Mouse (Mus musculus): ENCODE measurements around the gene Wdr26. TPM values are rescaled to one million over a fixed set of nuclear protein-coding genes. Genes with fewer than 3 reads are reported as not detected.

The Wdr26 gene
- polyA plus RNA-seq, 1 experiment from 2014 or later, result 49.8 TPM

GRCm38 (mm10) chr1:181210147-181210546 is 1.7 kb downstream of the Wdr26 start:
- no peaks in the 10 kb centered on the region for H3K27me3 ChIP-seq (ENCODE audit: control insufficient read depth, insufficient read depth, low read length)
- ATAC-seq (ENCODE audit: low FRiP score), result no peak
- H3K27ac ChIP-seq, result peak overlapping the region; percentile 93; the same call in 1 of the 2 replicates
- H3K4me1 ChIP-seq (replicated peaks; ENCODE audit: control insufficient read depth, insufficient read depth, low read length), result peaks cover 23% of the 10 kb centered on the region
- H3K9me3 ChIP-seq (ENCODE audit: control insufficient read depth, low read length), result no peaks in the 10 kb centered on the region
- peak overlapping the region; percentile 85 for H3K4me2 ChIP-seq (replicated peaks)
- no peak for DNase-seq (ENCODE audit: low spot score)
- peaks cover 29% of the 10 kb centered on the region for H3K36me3 ChIP-seq (replicated peaks; ENCODE audit: control insufficient read depth, insufficient read depth)
- H3K4me3 ChIP-seq (replicated peaks; ENCODE audit: low read length), result peak overlapping the region; percentile 99
- peak overlapping the region; percentile 98 for H3K9ac ChIP-seq
- 19% methylated on average over 4 of the region's 4 CpGs for WGBS

GRCm38 (mm10) chr1:181199446-181199845 is 12.4 kb downstream of the Wdr26 start:
- no peaks in the 10 kb centered on the region for H3K27me3 ChIP-seq (ENCODE audit: control insufficient read depth, insufficient read depth, low read length)
- H3K4me1 ChIP-seq (replicated peaks; ENCODE audit: control insufficient read depth, insufficient read depth, low read length), result no peaks in the 10 kb centered on the region
- no peak overlapping the region for H3K27ac ChIP-seq
- no peak for DNase-seq (ENCODE audit: low spot score)
- H3K36me3 ChIP-seq (replicated peaks; ENCODE audit: control insufficient read depth, insufficient read depth), result peaks cover 90% of the 10 kb centered on the region
- H3K9me3 ChIP-seq (ENCODE audit: control insufficient read depth, low read length), result no peaks in the 10 kb centered on the region
- no peak overlapping the region for H3K4me2 ChIP-seq (replicated peaks)
- no peak for ATAC-seq (ENCODE audit: low FRiP score)
- H3K4me3 ChIP-seq (replicated peaks; ENCODE audit: low read length), result no peak overlapping the region
- no peak overlapping the region for H3K9ac ChIP-seq
- 91% methylated on average over 4 of the region's 4 CpGs for WGBS

DNA sequence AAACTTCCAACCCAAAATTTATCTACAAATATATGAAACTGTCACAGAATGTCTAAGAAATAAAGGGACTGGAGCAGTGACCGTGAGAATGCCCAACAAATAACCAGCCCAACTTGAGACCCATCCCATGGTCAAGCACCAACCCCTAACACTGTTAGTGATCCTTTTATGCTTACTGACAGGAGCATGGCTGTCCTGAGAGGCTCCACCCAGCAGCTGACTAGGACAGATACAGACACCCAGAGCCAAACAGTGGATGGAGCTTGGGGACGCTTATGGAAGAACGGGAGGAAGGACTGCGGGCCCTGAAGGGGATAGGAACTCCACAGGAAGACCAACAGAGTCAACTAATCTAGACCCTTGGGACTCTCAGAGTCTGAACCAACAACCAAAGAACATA is 22.9 kb downstream of the Wdr26 start:
- Histone ChIP-seq H3K9me3 (ENCODE audit: control insufficient read depth, low read length) (no peaks in the 10 kb centered on the region), H3K27ac (no peak overlapping the region), H3K4me1 (replicated peaks; ENCODE audit: control insufficient read depth, insufficient read depth, low read length) (no peaks in the 10 kb centered on the region), H3K9ac (no peak overlapping the region), H3K36me3 (replicated peaks; ENCODE audit: control insufficient read depth, insufficient read depth) (peaks cover 94% of the 10 kb centered on the region), H3K4me2 (replicated peaks) (no peak overlapping the region), H3K27me3 (ENCODE audit: control insufficient read depth, insufficient read depth, low read length) (no peaks in the 10 kb centered on the region), H3K4me3 (replicated peaks; ENCODE audit: low read length) (no peak overlapping the region)
- 97% methylated on average over 4 of the region's 4 CpGs for WGBS
- no peak for ATAC-seq (ENCODE audit: low FRiP score)
- DNase-seq (ENCODE audit: low spot score), result no peak

DNA sequence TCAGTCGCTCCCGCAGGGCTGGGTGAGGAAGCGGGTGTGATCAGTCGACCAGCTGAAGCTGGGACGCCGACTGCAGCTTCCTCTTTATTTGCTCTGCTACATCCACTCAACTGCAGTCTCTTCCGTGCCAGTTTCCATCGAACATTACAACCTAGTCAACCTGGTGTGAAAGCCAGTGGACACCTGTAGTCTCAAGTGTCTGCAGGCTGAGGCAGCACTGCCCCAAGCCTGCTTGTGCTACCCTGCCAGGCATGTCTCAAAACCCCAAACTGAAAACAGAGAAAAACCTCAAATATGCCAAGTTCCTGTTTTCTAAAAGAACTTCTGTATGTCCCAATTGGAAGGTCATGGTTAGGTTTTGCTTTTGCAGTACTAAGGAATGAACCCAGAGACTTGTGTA is 41.6 kb downstream of the Wdr26 start:
- Histone ChIP-seq H3K27ac (no peak overlapping the region), H3K9me3 (ENCODE audit: control insufficient read depth, low read length) (no peaks in the 10 kb centered on the region), H3K36me3 (replicated peaks; ENCODE audit: control insufficient read depth, insufficient read depth) (peaks cover 59% of the 10 kb centered on the region), H3K4me1 (replicated peaks; ENCODE audit: control insufficient read depth, insufficient read depth, low read length) (no peaks in the 10 kb centered on the region), H3K9ac (no peak overlapping the region), H3K4me3 (replicated peaks; ENCODE audit: low read length) (no peak overlapping the region), H3K27me3 (ENCODE audit: control insufficient read depth, insufficient read depth, low read length) (no peaks in the 10 kb centered on the region), H3K4me2 (replicated peaks) (no peak overlapping the region)
- DNase-seq (ENCODE audit: low spot score) (no peak), ATAC-seq (ENCODE audit: low FRiP score) (no peak)
- 92% methylated on average over 8 of the region's 8 CpGs for WGBS

GRCm38 (mm10) chr1:181168377-181168776 is 43.4 kb downstream of the Wdr26 start:
- 81% methylated on average over 3 of the region's 3 CpGs for WGBS

GRCm38 (mm10) chr1:181167816-181168215 is 44.0 kb downstream of the Wdr26 start:
- 80% methylated on average over 2 of the region's 2 CpGs for WGBS
- Histone ChIP-seq H3K27ac (no peak overlapping the region), H3K4me1 (replicated peaks; ENCODE audit: control insufficient read depth, insufficient read depth, low read length) (no peaks in the 10 kb centered on the region), H3K9ac (no peak overlapping the region), H3K9me3 (ENCODE audit: control insufficient read depth, low read length) (no peaks in the 10 kb centered on the region), H3K36me3 (replicated peaks; ENCODE audit: control insufficient read depth, insufficient read depth) (peaks cover 70% of the 10 kb centered on the region), H3K4me3 (replicated peaks; ENCODE audit: low read length) (no peak overlapping the region), H3K4me2 (replicated peaks) (no peak overlapping the region), H3K27me3 (ENCODE audit: control insufficient read depth, insufficient read depth, low read length) (no peaks in the 10 kb centered on the region)
- DNase-seq (ENCODE audit: low spot score) (no peak), ATAC-seq (ENCODE audit: low FRiP score) (no peak)

More at GRCm38 (mm10) chr1:181168377-181168776, 43.4 kb downstream of the Wdr26 start:
- no peak for DNase-seq (ENCODE audit: low spot score)
- Histone ChIP-seq H3K4me2 (replicated peaks) (no peak overlapping the region), H3K27ac (no peak overlapping the region), H3K36me3 (replicated peaks; ENCODE audit: control insufficient read depth, insufficient read depth) (peaks cover 66% of the 10 kb centered on the region), H3K4me3 (replicated peaks; ENCODE audit: low read length) (no peak overlapping the region), H3K9ac (no peak overlapping the region), H3K27me3 (ENCODE audit: control insufficient read depth, insufficient read depth, low read length) (no peaks in the 10 kb centered on the region), H3K4me1 (replicated peaks; ENCODE audit: control insufficient read depth, insufficient read depth, low read length) (no peaks in the 10 kb centered on the region), H3K9me3 (ENCODE audit: control insufficient read depth, low read length) (no peaks in the 10 kb centered on the region)
- ATAC-seq (ENCODE audit: low FRiP score), result no peak

DNA sequence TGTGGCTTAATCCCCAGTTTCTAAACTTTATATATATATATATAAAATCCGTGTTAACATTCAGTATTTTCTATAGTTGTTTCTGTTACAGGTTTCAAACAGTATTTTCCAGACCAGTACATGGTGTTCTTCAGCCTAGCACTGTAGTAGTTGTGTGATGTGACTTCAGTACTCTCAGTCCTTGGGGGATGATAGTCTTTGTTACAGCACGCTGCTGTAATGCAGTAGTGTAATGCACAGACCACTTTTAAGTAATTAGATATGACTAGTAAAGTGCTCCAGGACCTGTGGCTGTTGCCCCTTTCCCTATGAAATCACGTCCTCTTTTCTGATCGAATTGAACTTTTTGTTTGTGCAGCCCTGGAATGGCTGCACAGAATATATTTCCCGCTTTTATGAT is 60.3 kb downstream of the Wdr26 start:
- Histone ChIP-seq H3K4me1 (replicated peaks; ENCODE audit: control insufficient read depth, insufficient read depth, low read length) (peaks cover 18% of the 10 kb centered on the region), H3K9ac (peak overlapping the region; percentile 92), H3K4me3 (replicated peaks; ENCODE audit: low read length) (peak overlapping the region; percentile 84), H3K27me3 (ENCODE audit: control insufficient read depth, insufficient read depth, low read length) (no peaks in the 10 kb centered on the region), H3K27ac (peak overlapping the region; percentile 84; the same call in 1 of the 2 replicates), H3K36me3 (replicated peaks; ENCODE audit: control insufficient read depth, insufficient read depth) (peaks cover 17% of the 10 kb centered on the region), H3K9me3 (ENCODE audit: control insufficient read depth, low read length) (no peaks in the 10 kb centered on the region), H3K4me2 (replicated peaks) (peak overlapping the region; percentile 77)
- WGBS, result 44% methylated on average over 5 of the region's 5 CpGs
- no peak for ATAC-seq (ENCODE audit: low FRiP score)
- DNase-seq (ENCODE audit: low spot score), result no peak

DNA sequence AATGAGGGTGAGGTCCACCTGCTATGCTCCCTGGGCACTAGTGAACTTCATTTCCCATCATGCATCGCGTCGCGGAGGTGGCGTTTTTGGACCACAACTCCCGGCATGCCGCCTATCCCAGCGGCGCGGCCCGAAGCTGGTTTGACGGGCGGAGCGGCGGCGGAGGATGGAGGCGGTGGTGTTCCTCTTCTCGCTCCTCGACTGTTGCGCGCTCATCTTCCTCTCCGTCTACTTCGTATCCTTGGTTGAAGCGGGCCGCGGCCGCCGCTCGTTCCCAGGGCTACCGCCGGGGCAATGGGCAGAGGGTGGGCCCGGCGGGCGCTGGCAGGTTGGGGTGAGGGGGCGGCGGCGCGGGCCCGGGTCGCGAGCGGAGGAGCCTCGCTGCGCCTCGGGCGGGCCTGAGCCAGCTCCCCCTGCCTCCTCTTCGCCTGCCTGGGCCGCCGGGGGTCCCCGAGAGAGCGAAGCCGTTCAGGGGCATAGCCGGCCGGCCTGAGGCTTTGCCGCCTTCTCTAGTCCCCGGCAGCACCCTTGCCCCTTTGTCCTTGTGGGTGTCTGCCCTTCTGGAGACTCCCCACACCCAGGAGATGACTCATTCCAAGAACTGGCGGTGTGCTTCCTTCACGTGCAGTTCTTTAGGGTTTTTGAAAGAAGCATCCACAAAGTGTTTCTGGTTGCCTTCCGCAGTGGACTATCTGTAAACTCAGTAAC is 60.8 kb downstream of the Wdr26 start:
- Histone ChIP-seq H3K36me3 (replicated peaks; ENCODE audit: control insufficient read depth, insufficient read depth) (peaks cover 13% of the 10 kb centered on the region), H3K27ac (peak overlapping the region; percentile 84), H3K9ac (peak overlapping the region; percentile 92), H3K27me3 (ENCODE audit: control insufficient read depth, insufficient read depth, low read length) (no peaks in the 10 kb centered on the region), H3K9me3 (ENCODE audit: control insufficient read depth, low read length) (no peaks in the 10 kb centered on the region), H3K4me1 (replicated peaks; ENCODE audit: control insufficient read depth, insufficient read depth, low read length) (peaks cover 18% of the 10 kb centered on the region), H3K4me2 (replicated peaks) (peak overlapping the region; percentile 77), H3K4me3 (replicated peaks; ENCODE audit: low read length) (peak overlapping the region; percentile 84)
- DNase-seq (ENCODE audit: low spot score), result peak; percentile 95
- peak; percentile 90 for ATAC-seq (ENCODE audit: low FRiP score)
- WGBS, result under 1% methylated on average over 59 of the region's 59 CpGs

DNA sequence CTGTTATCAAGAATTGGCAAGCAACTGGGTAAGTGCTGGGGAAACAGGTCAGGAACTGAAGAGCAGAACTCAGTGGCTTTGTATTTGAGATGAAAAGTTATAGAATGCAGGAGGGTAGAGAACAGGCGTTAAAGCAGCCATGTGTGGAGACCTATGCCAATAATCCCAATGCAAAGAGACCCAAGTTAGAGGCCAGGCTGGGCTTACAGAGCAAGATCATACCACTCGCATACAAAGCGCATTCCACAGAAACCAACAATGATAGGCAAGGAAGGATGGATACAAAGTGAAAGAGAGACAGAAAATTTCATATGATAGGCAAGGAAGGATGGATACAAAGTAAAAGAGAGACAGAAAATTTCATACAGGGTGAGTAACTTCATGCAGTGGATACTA is 61.4 kb downstream of the Wdr26 start:
- Histone ChIP-seq H3K27me3 (ENCODE audit: control insufficient read depth, insufficient read depth, low read length) (no peaks in the 10 kb centered on the region), H3K36me3 (replicated peaks; ENCODE audit: control insufficient read depth, insufficient read depth) (peaks cover 11% of the 10 kb centered on the region), H3K4me2 (replicated peaks) (no peak overlapping the region), H3K9me3 (ENCODE audit: control insufficient read depth, low read length) (no peaks in the 10 kb centered on the region), H3K4me3 (replicated peaks; ENCODE audit: low read length) (peak overlapping the region; percentile 84; the same call in 1 of the 2 replicates), H3K27ac (no peak overlapping the region), H3K4me1 (replicated peaks; ENCODE audit: control insufficient read depth, insufficient read depth, low read length) (peaks cover 20% of the 10 kb centered on the region), H3K9ac (no peak overlapping the region)
- DNase-seq (ENCODE audit: low spot score) (no peak), ATAC-seq (ENCODE audit: low FRiP score) (peak; percentile 34; the same call in 1 of the 2 replicates)
- WGBS, result 67% methylated on average over 3 of the region's 3 CpGs

All from hindbrain, embryonic 14.5 days (tissue).